Mouse (Mus musculus): ENCODE measurements around the gene Atp8a1. TPM values are rescaled to one million over a fixed set of nuclear protein-coding genes. Genes with fewer than 3 reads are reported as not detected.

Gene Atp8a1
- total RNA-seq, 2 experiments from 2014 or later = 170 to 193 TPM

DNA sequence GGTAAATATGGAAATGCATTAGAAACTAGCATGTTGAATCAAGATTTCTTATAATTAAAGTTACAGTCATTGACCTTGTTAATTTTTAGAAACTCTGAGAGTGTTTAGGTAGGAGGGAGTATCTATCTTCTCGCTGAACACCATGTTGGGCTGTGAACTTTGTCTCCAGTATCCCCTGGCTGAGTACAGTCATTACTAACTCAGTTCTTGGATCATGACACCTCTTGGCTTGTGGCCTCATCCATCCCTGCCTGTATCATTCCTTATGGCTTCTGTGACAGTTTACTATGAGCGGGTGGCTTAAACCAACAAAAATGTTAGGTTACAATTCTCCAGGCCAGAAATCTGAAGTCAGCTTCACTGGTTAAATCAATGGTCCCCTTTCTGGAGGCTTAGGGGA lies 271.5 kb downstream of the Atp8a1 start:
- DNase-seq (ENCODE audit: low spot score in 2 of 2) = no peak

- DNase-seq (ENCODE audit: low spot score in 2 of 2) = no peak
Observed at GRCm38 (mm10) chr5:67574039-67574438, 273.2 kb downstream of the Atp8a1 start.

GRCm38 (mm10) chr5:67572552-67573155 lies 274.6 kb downstream of the Atp8a1 start:
- no peak for DNase-seq (ENCODE audit: low spot score in 2 of 2)

Small RNA genes within 50 kb of the gene (microRNA-seq; reads per million reads assigned to microRNA genes)
- 0 reads per million in 2 experiments for gene Gm23617

Other genes with a start within 250 kb of the Atp8a1 start
- 1 to 10 TPM; 1.1 to 1.3 TPM for gene Shisa3, start 239.6 kb downstream of the Atp8a1 start, total RNA-seq (2021)
- gene Gm5108, start 94.2 kb upstream of the Atp8a1 start, total RNA-seq (2021) = not detected
- not detected for gene Gm21905, start 99.0 kb upstream of the Atp8a1 start, total RNA-seq (2021)
- gene Grxcr1, start 184.4 kb upstream of the Atp8a1 start, total RNA-seq (2021) = not detected

Measured in layer of hippocampus, adult 18-20 months (tissue).